Mouse (Mus musculus) heart, embryonic 14.5 days (tissue): ENCODE measurements at regions not wholly inside any gene's neighbourhood (a gene's known extent, or its start where the extent isn't known, plus 50 kb on each side); places are given as distances from the start of the nearest gene placed in this dataset.

Experiments used
- ATAC-seq: fragments of 200-750 bp; cut with Nextera tagmentation; 2 replicates; pipeline ENCODE4 v1.8.0; 2017; ENCODE audit warnings: low read depth, moderate TSS enrichment; ENCODE audit not compliant: insufficient number of reproducible peaks, insufficient read depth, low FRiP score
- H3K27ac ChIP-seq, 2 experiments: fragments of 200-500 bp in 1 of 2; fragments of 300-500 bp in 1 of 2; sonication (generic) in 1 of 2; replicated peaks in 1 of 2; 2 replicates each; pipeline ENCODE4 v1.5.1; 2012 to 2014; ENCODE audit warnings: low read depth in 2 of 2, low read length in 2 of 2, control low read depth in 1 of 2, mild to moderate bottlenecking in 1 of 2, mixed read lengths in 1 of 2; ENCODE audit not compliant: control insufficient read depth in 1 of 2, insufficient read depth in 1 of 2
- H3K27me3 ChIP-seq: fragments of 300-500 bp; sonication (generic); 2 replicates; pipeline ENCODE4 v1.6.1; 2014; ENCODE audit warnings: mild to moderate bottlenecking, low read length, control low read depth; ENCODE audit not compliant: control insufficient read depth, insufficient read depth
- H3K36me3 ChIP-seq: fragments of 300-500 bp; sonication (generic); 2 replicates; pipeline ENCODE4 v1.6.1; 2014; ENCODE audit warnings: mild to moderate bottlenecking, control low read depth, low read length, mixed read lengths; ENCODE audit not compliant: control insufficient read depth, insufficient read depth
- H3K4me1 ChIP-seq, 2 experiments: fragments of 200-500 bp in 1 of 2; fragments of 300-500 bp in 1 of 2; sonication (generic) in 1 of 2; 2 replicates each; pipeline ENCODE4 v1.6.1; 2012 to 2014; ENCODE audit warnings: low read length in 2 of 2, control low read depth in 1 of 2, mixed read lengths in 1 of 2; ENCODE audit not compliant: control insufficient read depth in 2 of 2, insufficient read depth in 2 of 2
- H3K4me2 ChIP-seq: fragments of 300-500 bp; sonication (generic); 2 replicates; pipeline ENCODE4 v1.6.1; 2014; ENCODE audit warnings: mild to moderate bottlenecking, low read length
- H3K4me3 ChIP-seq, 2 experiments: fragments of 200-500 bp in 1 of 2; fragments of 300-500 bp in 1 of 2; sonication (generic) in 1 of 2; 2 replicates each; pipeline ENCODE4 v1.5.1; 2012 to 2014; ENCODE audit warnings: low read length in 2 of 2, mild to moderate bottlenecking in 2 of 2, control low read depth in 1 of 2, low read depth in 1 of 2, moderate library complexity in 1 of 2; ENCODE audit not compliant: control insufficient read depth in 1 of 2, insufficient read depth in 1 of 2
- H3K9ac ChIP-seq: fragments of 300-500 bp; sonication (generic); 2 replicates; pipeline ENCODE4 v1.6.1; 2014; ENCODE audit warnings: mild to moderate bottlenecking, low read length
- H3K9me3 ChIP-seq: fragments of 300-500 bp; sonication (generic); 2 replicates; pipeline ENCODE4 v1.6.1; 2016; ENCODE audit warnings: low read length, control low read depth; ENCODE audit not compliant: control insufficient read depth
- whole genome bisulfite sequencing: fragments of 180-500 bp; shearing (Covaris S2); extraction: QIAGEN DNeasy Blood & Tissue Kit; methylation state at CpG from one replicate; pipeline ENCODE4 v1.1.7; 2014; 5-methylcytosine and 5-hydroxymethylcytosine counted together

GRCm38 (mm10) chr2:137663171-137663570, 546.7 kb upstream of the Jag1 start:
- Histone ChIP-seq H3K9me3 (no peaks in the 10 kb centered on the region), H3K4me1 (peaks cover 5 to 42% of the 10 kb centered on the region in 2 experiments; a peak in 3 of 4 replicates), H3K27ac (peak overlapping the region in 1 of 2 experiments; percentile 45; a peak in 3 of 4 replicates), H3K4me3 (no peak overlapping the region), H3K36me3 (no peaks in the 10 kb centered on the region), H3K4me2 (no peak overlapping the region), H3K27me3 (no peaks in the 10 kb centered on the region), H3K9ac (no peak overlapping the region)
- ATAC-seq, result no peak
- WGBS, result 13% methylated on average over 2 of the region's 2 CpGs

- no peak overlapping the region for H3K4me3 ChIP-seq
- 93% methylated on average over 2 of the region's 2 CpGs for WGBS
- no peak overlapping the region for H3K4me2 ChIP-seq
- H3K36me3 ChIP-seq, result no peaks in the 10 kb centered on the region
- no peaks in the 10 kb centered on the region for H3K27me3 ChIP-seq
- ATAC-seq, result no peak
- no peak overlapping the region for H3K27ac ChIP-seq
- no peaks in the 10 kb centered on the region for H3K9me3 ChIP-seq
- H3K4me1 ChIP-seq, result peaks cover 5 to 42% of the 10 kb centered on the region in 2 experiments; a peak in 3 of 4 replicates
- no peak overlapping the region for H3K9ac ChIP-seq
These were observed 545.8 kb upstream of the Jag1 start for GRCm38 (mm10) chr2:137662216-137662615.

- no peak overlapping the region for H3K9ac ChIP-seq
- H3K27me3 ChIP-seq, result no peaks in the 10 kb centered on the region
- no peak for ATAC-seq
- no peak overlapping the region for H3K4me3 ChIP-seq
- no peaks in the 10 kb centered on the region for H3K36me3 ChIP-seq
- no peak overlapping the region for H3K4me2 ChIP-seq
- H3K9me3 ChIP-seq, result no peaks in the 10 kb centered on the region
- no peak overlapping the region for H3K27ac ChIP-seq
- WGBS, result 87% methylated on average over 1 of the region's 1 CpGs
- peaks cover 5 to 41% of the 10 kb centered on the region in 2 experiments; a peak in 3 of 4 replicates for H3K4me1 ChIP-seq
These were observed 544.0 kb upstream of the Jag1 start for GRCm38 (mm10) chr2:137660449-137660848.

- 65% methylated on average over 3 of the region's 3 CpGs for WGBS
- no peak for ATAC-seq
- H3K4me1 ChIP-seq, result peaks cover under 1 to 2% of the 10 kb centered on the region in 2 experiments; a peak in 1 of 4 replicates
These were observed 537.9 kb upstream of the Jag1 start for GRCm38 (mm10) chr2:137654296-137654695.

GRCm38 (mm10) chr2:137644160-137644559, 527.7 kb upstream of the Jag1 start:
- no peak overlapping the region for H3K4me2 ChIP-seq
- no peak overlapping the region for H3K27ac ChIP-seq
- no peaks in the 10 kb centered on the region for H3K36me3 ChIP-seq
- no peak overlapping the region for H3K9ac ChIP-seq
- H3K27me3 ChIP-seq, result no peaks in the 10 kb centered on the region
- 50% methylated on average over 2 of the region's 2 CpGs for WGBS
- no peaks in the 10 kb centered on the region for H3K9me3 ChIP-seq
- peaks cover 2 to 7% of the 10 kb centered on the region in 2 experiments; a peak in 3 of 4 replicates for H3K4me1 ChIP-seq
- H3K4me3 ChIP-seq, result no peak overlapping the region
- no peak for ATAC-seq

More at GRCm38 (mm10) chr2:137654296-137654695, 537.9 kb upstream of the Jag1 start:
- Histone ChIP-seq H3K27ac (no peak overlapping the region), H3K9ac (no peak overlapping the region), H3K4me3 (no peak overlapping the region), H3K36me3 (no peaks in the 10 kb centered on the region), H3K4me2 (no peak overlapping the region), H3K27me3 (no peaks in the 10 kb centered on the region), H3K9me3 (peaks cover 8% of the 10 kb centered on the region; the same call in 1 of the 2 replicates)

GRCm38 (mm10) chr2:137643269-137644055, 527.0 kb upstream of the Jag1 start:
- Histone ChIP-seq H3K9me3 (no peaks in the 10 kb centered on the region), H3K27ac (peak overlapping the region in 1 of 2 experiments; percentile 20; a peak in 1 of 4 replicates), H3K36me3 (no peaks in the 10 kb centered on the region), H3K27me3 (no peaks in the 10 kb centered on the region), H3K4me2 (no peak overlapping the region), H3K4me3 (no peak overlapping the region), H3K9ac (no peak overlapping the region), H3K4me1 (peaks cover 2 to 7% of the 10 kb centered on the region in 2 experiments; a peak in 3 of 4 replicates)
- no peak for ATAC-seq
- 57% methylated on average over 10 of the region's 10 CpGs for WGBS

GRCm38 (mm10) chr2:137635019-137635621, 518.7 kb upstream of the Jag1 start:
- H3K36me3 ChIP-seq, result no peaks in the 10 kb centered on the region
- no peaks in the 10 kb centered on the region for H3K9me3 ChIP-seq
- no peak overlapping the region for H3K4me2 ChIP-seq
- H3K27ac ChIP-seq, result no peak overlapping the region; a peak in 1 of 4 replicates
- whole genome bisulfite sequencing, result 44% methylated on average over 4 of the region's 4 CpGs
- no peak overlapping the region for H3K4me3 ChIP-seq
- H3K9ac ChIP-seq, result no peak overlapping the region
- ATAC-seq, result no peak
- H3K4me1 ChIP-seq, result no peaks in the 10 kb centered on the region
- H3K27me3 ChIP-seq, result no peaks in the 10 kb centered on the region
